Mouse (Mus musculus): ENCODE results near the gene Tenm1.

The Tenm1 gene

DNA sequence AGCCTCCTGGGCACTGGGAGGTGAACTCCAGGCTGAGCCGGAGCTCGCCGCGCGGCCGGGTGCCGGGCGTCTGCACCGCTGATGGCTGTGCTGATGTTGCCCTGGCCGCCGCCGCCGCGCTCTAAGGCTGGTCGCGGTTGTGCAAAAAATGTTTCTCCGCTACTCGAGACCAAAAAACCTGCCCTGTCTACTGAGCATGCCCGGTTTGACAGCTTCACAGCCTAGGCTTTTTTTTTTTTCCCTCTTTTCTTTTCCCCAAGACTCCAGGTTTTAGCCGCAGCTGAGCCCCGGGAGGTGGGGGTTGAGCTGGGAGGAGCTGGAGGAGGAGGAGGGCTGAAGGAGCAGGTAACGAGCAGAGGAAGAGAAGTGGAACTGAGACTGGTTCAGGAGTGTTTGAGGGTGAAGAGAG lies at the start of gene Tenm1:
Gene Tenm1 (minus strand): TSS at position 272 of the 409 bp plus-strand sequence.
- no peak for DNase-seq (ENCODE audit: low spot score)

GRCm38 (mm10) chrX:43467311-43467710 lies 38.4 kb upstream of the Tenm1 start:
- no peak for DNase-seq (ENCODE audit: low spot score)

DNA sequence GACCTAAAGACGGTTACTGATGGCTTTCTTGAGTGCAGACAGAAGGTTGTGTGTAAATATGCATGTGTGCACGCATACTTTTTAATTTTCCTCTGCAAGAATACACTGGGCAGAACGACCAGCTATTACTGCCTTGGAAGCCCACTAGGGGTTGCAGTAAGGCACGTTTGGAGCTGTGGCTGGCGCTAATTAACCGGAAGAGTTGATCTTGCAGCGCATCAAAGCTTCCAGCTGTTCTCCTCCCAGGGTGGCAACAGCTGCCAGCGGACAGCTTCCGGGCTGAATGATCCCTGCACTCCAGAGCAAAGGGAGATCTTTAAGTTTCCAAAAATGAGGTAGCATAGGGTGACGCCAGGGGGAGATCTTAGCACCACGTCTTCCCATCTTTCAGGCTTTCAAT lies 1.7 kb upstream of the Tenm1 start:
- no peak for DNase-seq (ENCODE audit: low spot score)

- DNase-seq (ENCODE audit: low spot score), result no peak
Measured at GRCm38 (mm10) chrX:43429982-43430531, 1.1 kb upstream of the Tenm1 start.

DNA sequence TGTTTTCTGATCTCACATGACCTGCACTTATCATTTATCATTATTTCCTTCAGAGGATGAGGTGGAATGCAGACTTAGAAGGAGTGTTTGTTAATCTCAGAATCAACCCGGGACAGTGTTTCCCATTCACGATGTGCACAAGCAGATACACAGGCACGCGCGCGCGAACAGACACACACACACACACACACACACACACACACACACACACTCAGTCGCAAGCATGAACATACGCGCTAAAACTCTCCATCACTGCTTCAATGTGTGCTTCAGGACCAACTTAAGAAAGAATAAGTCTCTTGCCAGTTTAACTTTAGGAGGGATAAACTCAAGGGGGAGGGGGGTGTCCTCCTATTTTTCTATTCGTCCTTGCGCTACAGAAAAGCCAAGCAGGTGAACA lies 411 bp upstream of the Tenm1 start:
- no peak for DNase-seq (ENCODE audit: low spot score)

DNA sequence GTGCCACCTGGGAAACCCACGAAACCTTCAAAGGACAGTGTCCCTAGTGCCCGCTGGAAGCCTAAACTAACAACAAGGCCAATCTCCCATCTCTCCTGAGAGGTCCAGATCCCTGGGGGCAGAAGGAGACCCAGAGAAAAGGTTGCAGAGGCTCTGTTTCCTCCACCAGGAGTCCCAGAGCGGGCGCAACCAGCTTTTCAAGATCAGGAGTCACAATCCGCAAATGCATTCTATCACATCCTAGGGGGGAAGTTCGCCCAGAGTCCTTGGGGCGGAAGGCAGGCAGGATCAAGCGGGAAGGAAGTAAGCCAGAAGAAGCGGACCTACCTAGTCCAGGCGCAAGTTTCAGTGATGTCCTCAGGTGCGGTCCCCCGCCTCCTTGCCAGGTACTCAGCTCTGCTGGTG lies 963 bp downstream of the Tenm1 start:
- DNase-seq (ENCODE audit: low spot score), result no peak

GRCm38 (mm10) chrX:43427111-43427510 lies 1.8 kb downstream of the Tenm1 start:
- no peak for DNase-seq (ENCODE audit: low spot score)

DNA sequence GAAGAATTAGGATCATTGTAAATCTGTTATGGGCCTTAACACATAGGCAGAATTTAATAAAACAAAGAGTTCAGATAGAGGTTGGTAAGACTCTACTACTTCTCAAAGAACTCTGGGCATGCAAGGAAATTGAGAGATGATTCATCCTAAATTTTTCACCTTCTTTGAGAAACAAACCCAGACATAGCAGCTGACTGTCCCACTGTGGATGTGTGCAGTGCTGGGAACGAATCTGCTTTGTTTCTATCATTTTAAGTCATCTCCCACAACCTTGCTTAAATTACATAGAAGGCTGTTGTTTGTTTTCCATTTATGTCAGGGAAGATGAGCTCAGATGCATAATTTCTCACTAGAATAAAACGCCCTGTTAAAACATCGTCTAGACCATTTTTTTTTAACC lies 31.0 kb downstream of the Tenm1 start:
- no peak for DNase-seq (ENCODE audit: low spot score)

- no peak for DNase-seq (ENCODE audit: low spot score)
Measured at GRCm38 (mm10) chrX:43388106-43388505, 40.8 kb downstream of the Tenm1 start.

- DNase-seq (ENCODE audit: low spot score), result no peak
Measured at GRCm38 (mm10) chrX:43372526-43372925, 56.4 kb downstream of the Tenm1 start.

DNA sequence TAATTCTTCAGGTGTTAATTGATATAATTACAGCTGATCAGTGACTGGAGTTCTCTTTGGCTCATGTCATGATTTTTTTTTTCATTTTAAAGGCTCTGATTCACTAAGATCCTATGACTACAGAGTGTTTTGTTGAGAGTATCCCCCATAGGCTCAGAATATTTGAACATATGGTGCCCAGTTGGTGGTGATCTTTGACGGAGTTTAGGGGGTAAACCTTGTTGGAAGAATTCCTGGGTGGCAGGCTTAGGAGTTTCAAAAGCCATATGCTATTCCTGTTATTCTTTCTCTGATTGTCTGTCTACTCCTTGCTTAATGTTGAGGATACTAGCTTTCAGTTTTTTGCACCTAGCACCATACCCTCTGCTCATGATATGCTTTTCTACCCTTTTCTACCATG lies 109.6 kb downstream of the Tenm1 start:
- DNase-seq (ENCODE audit: low spot score), result no peak

DNA sequence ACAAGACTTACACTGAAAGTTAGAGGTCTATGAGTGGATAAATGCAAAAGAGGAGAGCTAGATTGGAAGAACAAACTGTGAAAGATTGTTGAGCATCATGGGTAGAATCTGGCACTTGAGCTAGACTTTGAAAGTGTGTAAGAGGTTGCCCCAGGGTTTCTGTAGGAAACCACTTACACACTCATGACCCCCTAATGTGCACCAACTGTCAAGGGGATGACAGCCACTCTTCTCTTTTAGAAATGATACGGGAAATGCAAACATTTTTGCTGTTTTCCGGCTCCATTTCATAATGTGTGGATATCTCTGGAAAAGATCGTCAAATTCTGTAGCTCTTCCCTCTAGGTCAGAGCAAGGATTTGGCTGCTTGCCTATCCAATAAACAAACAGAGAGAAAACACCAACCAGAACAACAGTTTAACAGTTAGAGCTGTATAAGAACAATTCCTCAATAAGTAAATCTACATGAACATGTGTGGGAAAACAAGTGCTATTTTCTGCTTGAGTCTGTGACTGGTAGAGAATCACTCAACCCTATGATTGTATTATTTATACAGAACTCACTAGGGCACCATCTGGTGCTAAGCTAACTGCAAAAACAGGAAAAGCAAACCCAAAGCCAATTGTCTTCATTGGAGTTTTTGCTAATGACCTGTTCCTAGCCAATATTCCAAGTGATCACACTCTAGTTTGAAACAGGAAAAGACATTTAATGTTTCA lies 111.0 kb downstream of the Tenm1 start:
- DNase-seq (ENCODE audit: low spot score), result no peak

GRCm38 (mm10) chrX:43235844-43236243 lies 193.1 kb downstream of the Tenm1 start:
- no peak for DNase-seq (ENCODE audit: low spot score)

DNA sequence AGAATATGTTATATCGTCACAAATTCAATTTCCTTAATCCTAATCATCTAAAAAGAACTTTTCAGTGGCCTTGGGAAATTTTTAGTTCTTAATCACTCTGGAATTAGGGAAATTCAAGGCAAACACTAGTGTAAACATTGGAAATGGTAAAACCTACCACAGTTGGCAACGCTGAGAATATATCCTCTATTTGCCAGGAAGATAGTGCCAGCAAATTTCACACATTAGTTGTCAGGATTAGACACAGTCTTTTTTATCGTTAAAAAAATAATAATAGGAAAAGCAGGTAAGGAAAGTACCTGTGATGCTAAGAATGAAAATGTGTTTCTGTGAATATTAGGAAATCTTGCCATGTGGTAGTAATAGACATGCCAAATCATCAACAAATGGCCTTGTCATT lies 223.9 kb downstream of the Tenm1 start:
- DNase-seq (ENCODE audit: low spot score), result no peak

DNA sequence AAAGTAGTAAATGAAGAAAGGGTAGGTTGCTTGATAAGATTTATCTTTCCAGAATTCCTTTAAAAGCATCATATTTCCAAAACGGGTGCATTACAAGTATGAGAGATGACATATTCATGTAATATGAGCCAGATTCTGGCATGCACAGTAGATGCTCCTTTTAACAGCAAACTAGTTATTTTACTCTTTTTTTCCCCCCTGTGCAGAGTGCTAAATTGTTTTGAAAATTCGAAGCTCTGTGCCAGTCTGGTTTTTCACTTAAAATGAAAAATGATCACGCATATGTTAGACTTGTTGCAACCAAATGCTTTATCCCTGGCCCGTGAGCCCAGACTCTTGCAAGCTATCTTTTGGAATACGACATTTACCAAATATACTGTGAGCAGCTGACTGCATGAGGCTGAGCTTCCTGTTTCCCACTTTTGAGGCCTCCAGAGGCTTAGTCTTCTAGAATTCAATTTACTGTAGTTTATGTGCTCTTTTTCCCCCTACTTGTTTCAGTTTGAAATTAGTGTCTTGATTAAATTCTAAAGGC lies 226.6 kb downstream of the Tenm1 start:
- DNase-seq (ENCODE audit: low spot score), result no peak

DNA sequence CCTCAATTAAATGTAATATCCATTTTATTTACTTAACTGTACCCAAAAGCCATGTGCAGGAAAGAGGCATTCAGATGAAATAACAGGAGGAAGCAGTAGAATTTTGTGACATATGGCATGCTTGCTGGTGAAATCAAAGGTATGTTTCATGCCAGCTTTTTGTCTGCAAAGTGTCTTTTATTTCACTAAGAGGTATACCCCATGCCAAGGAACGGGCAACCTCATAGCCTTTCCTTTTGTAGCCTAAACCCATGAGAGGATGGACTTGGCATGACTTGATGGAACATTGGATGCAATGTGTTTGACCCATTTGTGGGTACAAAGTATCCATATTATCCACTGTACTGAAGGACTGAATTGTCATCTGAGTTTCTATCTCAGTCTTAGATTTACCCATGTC lies 246.0 kb downstream of the Tenm1 start:
- no peak for DNase-seq (ENCODE audit: low spot score)

DNA sequence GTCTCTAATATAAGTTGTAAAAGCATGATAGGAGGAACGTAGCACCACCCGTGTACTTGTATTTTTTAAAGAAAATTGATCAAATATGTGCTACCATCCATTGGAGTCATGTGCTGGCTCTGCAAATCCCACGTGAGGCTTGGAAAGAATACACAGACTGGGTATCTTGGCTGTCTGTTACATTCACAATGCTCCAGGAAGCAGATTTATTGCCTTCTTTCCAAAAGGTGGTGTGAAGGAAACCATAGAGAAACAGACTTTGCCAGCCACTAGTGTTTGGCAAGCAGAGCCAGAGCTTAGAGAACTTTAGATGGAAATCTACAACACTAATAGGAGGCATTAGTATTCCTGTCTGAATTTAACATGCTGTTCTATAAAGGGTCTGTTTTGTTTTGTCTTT lies 277.4 kb downstream of the Tenm1 start:
- DNase-seq (ENCODE audit: low spot score), result no peak

- no peak for DNase-seq (ENCODE audit: low spot score)
Measured at GRCm38 (mm10) chrX:43129696-43130095, 299.2 kb downstream of the Tenm1 start.

- no peak for DNase-seq (ENCODE audit: low spot score)
Measured at GRCm38 (mm10) chrX:43122491-43122890, 306.4 kb downstream of the Tenm1 start.

DNA sequence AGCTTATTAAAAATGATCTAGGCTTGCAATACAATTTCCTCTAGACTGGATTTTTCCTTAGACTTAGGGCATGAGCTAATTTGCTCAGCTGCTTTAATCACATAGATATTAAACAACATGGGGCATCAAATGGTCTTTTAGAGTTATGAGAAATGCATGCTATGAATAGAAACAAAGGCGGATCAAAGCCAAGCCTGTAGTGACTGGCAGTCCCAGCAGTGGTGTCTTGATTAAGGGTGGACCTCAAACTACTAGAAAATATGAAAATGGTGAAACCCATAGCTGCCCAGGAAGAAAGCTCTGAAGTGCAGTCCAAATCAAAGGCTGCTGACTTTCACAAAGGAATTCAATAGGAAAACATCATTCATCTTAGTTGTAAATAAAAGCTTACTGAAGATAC lies 306.9 kb downstream of the Tenm1 start:
- DNase-seq (ENCODE audit: low spot score), result no peak

GRCm38 (mm10) chrX:42986100-42986499 lies 442.8 kb downstream of the Tenm1 start:
- DNase-seq (ENCODE audit: low spot score), result no peak

DNA sequence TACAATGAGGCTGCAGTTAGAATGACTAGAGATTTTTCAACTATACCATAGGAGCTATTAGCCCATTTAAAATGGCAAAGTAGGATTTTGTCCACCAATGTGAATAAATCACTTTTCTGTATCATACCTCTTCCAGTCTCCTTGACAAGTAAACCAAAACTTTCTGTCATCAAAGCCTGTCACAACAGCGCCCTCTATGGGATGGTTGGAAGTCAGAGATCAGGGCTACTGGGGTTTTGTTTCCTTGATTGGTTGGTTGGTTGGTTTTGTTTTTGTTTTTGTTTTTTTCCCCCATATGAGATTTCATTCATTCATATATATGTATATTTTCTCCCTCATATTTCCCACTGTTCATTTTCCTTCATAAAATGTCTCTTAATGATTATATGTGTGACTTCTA lies 455.4 kb downstream of the Tenm1 start:
- DNase-seq (ENCODE audit: low spot score), result no peak

GRCm38 (mm10) chrX:42967611-42968010 lies 461.3 kb downstream of the Tenm1 start:
- DNase-seq (ENCODE audit: low spot score), result no peak

GRCm38 (mm10) chrX:42861731-42862130 lies 567.2 kb downstream of the Tenm1 start:
- DNase-seq (ENCODE audit: low spot score), result no peak

Data from urinary bladder, postnatal 10 days (tissue).